Mouse (Mus musculus): Measurements from ENCODE around the gene Suclg2. TPM values are rescaled to one million over a fixed set of nuclear protein-coding genes. Genes with fewer than 3 reads are reported as not detected.

Gene Suclg2
- total and polyA plus RNA-seq, 2 experiments from 2014 or later = 16.0 to 16.1 TPM

- Histone ChIP-seq H3K4me2 (ENCODE audit: low read depth) (no peak overlapping the region), H3K4me1 (ENCODE audit: insufficient read depth) (no peaks in the 10 kb centered on the region), H3K9me3 (ENCODE audit: low read length) (no peaks in the 10 kb centered on the region), H3K27ac (ENCODE audit: low read depth, low read length) (no peak overlapping the region), H3K36me3 (ENCODE audit: insufficient read depth) (no peaks in the 10 kb centered on the region), H3K9ac (no peak overlapping the region), H3K4me3 (ENCODE audit: low read depth, low read length) (no peak overlapping the region), H3K27me3 (ENCODE audit: insufficient read depth, low read length) (no peaks in the 10 kb centered on the region)
- DNase-seq (no peak), ATAC-seq (no peak)
- TF ChIP-seq CTCF (IDR thresholded peaks at IDR 0.05; ENCODE audit: low read depth) = no peak
- 97% methylated on average over 8 of the region's 8 CpGs for WGBS
Observed at GRCm38 (mm10) chr6:95657671-95658070, 60.9 kb downstream of the Suclg2 start.

- Histone ChIP-seq H3K4me1 (ENCODE audit: insufficient read depth) (no peaks in the 10 kb centered on the region; the same call in 1 of the 2 replicates), H3K36me3 (ENCODE audit: insufficient read depth) (no peaks in the 10 kb centered on the region), H3K9me3 (ENCODE audit: low read length) (no peaks in the 10 kb centered on the region), H3K27ac (ENCODE audit: low read depth, low read length) (no peak overlapping the region), H3K27me3 (ENCODE audit: insufficient read depth, low read length) (no peaks in the 10 kb centered on the region), H3K4me3 (ENCODE audit: low read depth, low read length) (no peak overlapping the region), H3K4me2 (ENCODE audit: low read depth) (no peak overlapping the region), H3K9ac (no peak overlapping the region)
- ATAC-seq (no peak), DNase-seq (no peak)
- TF ChIP-seq CTCF (IDR thresholded peaks at IDR 0.05; ENCODE audit: low read depth) = no peak
- 87% methylated on average over 3 of the region's 3 CpGs for WGBS
Observed at GRCm38 (mm10) chr6:95653662-95654061, 64.9 kb downstream of the Suclg2 start.

GRCm38 (mm10) chr6:95652774-95653173 is 65.8 kb downstream of the Suclg2 start:
- Histone ChIP-seq H3K27me3 (ENCODE audit: insufficient read depth, low read length) (no peaks in the 10 kb centered on the region), H3K9me3 (ENCODE audit: low read length) (no peaks in the 10 kb centered on the region), H3K4me1 (ENCODE audit: insufficient read depth) (no peaks in the 10 kb centered on the region; the same call in 1 of the 2 replicates), H3K4me2 (ENCODE audit: low read depth) (no peak overlapping the region), H3K36me3 (ENCODE audit: insufficient read depth) (no peaks in the 10 kb centered on the region), H3K9ac (no peak overlapping the region), H3K27ac (ENCODE audit: low read depth, low read length) (no peak overlapping the region), H3K4me3 (ENCODE audit: low read depth, low read length) (no peak overlapping the region)
- ATAC-seq (no peak), DNase-seq (no peak)
- no peak for TF ChIP-seq CTCF (IDR thresholded peaks at IDR 0.05; ENCODE audit: low read depth)
- WGBS = 88% methylated on average over 6 of the region's 6 CpGs

GRCm38 (mm10) chr6:95651391-95651876 is 67.2 kb downstream of the Suclg2 start:
- no peaks in the 10 kb centered on the region; the same call in 1 of the 2 replicates for H3K4me1 ChIP-seq (ENCODE audit: insufficient read depth)
- DNase-seq = peak; percentile 48
- H3K9ac ChIP-seq = no peak overlapping the region
- H3K36me3 ChIP-seq (ENCODE audit: insufficient read depth) = no peaks in the 10 kb centered on the region
- H3K27ac ChIP-seq (ENCODE audit: low read depth, low read length) = no peak overlapping the region
- H3K4me3 ChIP-seq (ENCODE audit: low read depth, low read length) = no peak overlapping the region
- no peak for TF ChIP-seq CTCF (IDR thresholded peaks at IDR 0.05; ENCODE audit: low read depth)
- peak; percentile 84 for ATAC-seq
- H3K9me3 ChIP-seq (ENCODE audit: low read length) = no peaks in the 10 kb centered on the region
- WGBS = 13% methylated on average over 6 of the region's 6 CpGs
- H3K4me2 ChIP-seq (ENCODE audit: low read depth) = no peak overlapping the region
- no peaks in the 10 kb centered on the region for H3K27me3 ChIP-seq (ENCODE audit: insufficient read depth, low read length)

- 38% methylated on average over 13 of the region's 13 CpGs for WGBS
- H3K9me3 ChIP-seq (ENCODE audit: low read length) = no peaks in the 10 kb centered on the region
- no peak overlapping the region for H3K4me3 ChIP-seq (ENCODE audit: low read depth, low read length)
- no peaks in the 10 kb centered on the region; the same call in 1 of the 2 replicates for H3K4me1 ChIP-seq (ENCODE audit: insufficient read depth)
- DNase-seq = peak; percentile 43
- H3K9ac ChIP-seq = no peak overlapping the region
- H3K36me3 ChIP-seq (ENCODE audit: insufficient read depth) = no peaks in the 10 kb centered on the region
- ATAC-seq = no peak
- no peak for TF ChIP-seq CTCF (IDR thresholded peaks at IDR 0.05; ENCODE audit: low read depth)
- H3K4me2 ChIP-seq (ENCODE audit: low read depth) = no peak overlapping the region
- no peak overlapping the region for H3K27ac ChIP-seq (ENCODE audit: low read depth, low read length)
- no peaks in the 10 kb centered on the region for H3K27me3 ChIP-seq (ENCODE audit: insufficient read depth, low read length)
Observed at GRCm38 (mm10) chr6:95650082-95650722, 68.4 kb downstream of the Suclg2 start.

GRCm38 (mm10) chr6:95649123-95649663 is 69.4 kb downstream of the Suclg2 start:
- TF ChIP-seq CTCF (IDR thresholded peaks at IDR 0.05; ENCODE audit: low read depth) = no peak
- ATAC-seq = no peak
- no peak overlapping the region for H3K4me3 ChIP-seq (ENCODE audit: low read depth, low read length)
- no peak for DNase-seq
- H3K9ac ChIP-seq = no peak overlapping the region
- no peaks in the 10 kb centered on the region for H3K27me3 ChIP-seq (ENCODE audit: insufficient read depth, low read length)
- H3K4me2 ChIP-seq (ENCODE audit: low read depth) = no peak overlapping the region
- H3K9me3 ChIP-seq (ENCODE audit: low read length) = no peaks in the 10 kb centered on the region
- WGBS = 42% methylated on average over 10 of the region's 10 CpGs
- no peak overlapping the region for H3K27ac ChIP-seq (ENCODE audit: low read depth, low read length)
- no peaks in the 10 kb centered on the region; the same call in 1 of the 2 replicates for H3K4me1 ChIP-seq (ENCODE audit: insufficient read depth)
- H3K36me3 ChIP-seq (ENCODE audit: insufficient read depth) = no peaks in the 10 kb centered on the region

GRCm38 (mm10) chr6:95637416-95637815 is 81.2 kb downstream of the Suclg2 start:
- H3K9ac ChIP-seq = no peak overlapping the region
- no peak for TF ChIP-seq CTCF (IDR thresholded peaks at IDR 0.05; ENCODE audit: low read depth)
- no peaks in the 10 kb centered on the region for H3K36me3 ChIP-seq (ENCODE audit: insufficient read depth)
- no peak for DNase-seq
- H3K27me3 ChIP-seq (ENCODE audit: insufficient read depth, low read length) = no peaks in the 10 kb centered on the region
- no peaks in the 10 kb centered on the region for H3K4me1 ChIP-seq (ENCODE audit: insufficient read depth)
- H3K9me3 ChIP-seq (ENCODE audit: low read length) = no peaks in the 10 kb centered on the region
- WGBS = 95% methylated on average over 2 of the region's 2 CpGs
- H3K4me3 ChIP-seq (ENCODE audit: low read depth, low read length) = no peak overlapping the region
- no peak overlapping the region for H3K27ac ChIP-seq (ENCODE audit: low read depth, low read length)
- H3K4me2 ChIP-seq (ENCODE audit: low read depth) = no peak overlapping the region
- no peak for ATAC-seq
